Mouse (Mus musculus): ENCODE measurements around the gene Taar7b. TPM values are rescaled to one million over a fixed set of nuclear protein-coding genes. Genes with fewer than 3 reads are reported as not detected.

Gene Taar7b
- not detected for polyA plus RNA-seq (2014; fragmentation: Illumina TruSeq; extraction: RNeasy Lipid Tissue Mini Kit (QIAGEN cat#74804))

DNA sequence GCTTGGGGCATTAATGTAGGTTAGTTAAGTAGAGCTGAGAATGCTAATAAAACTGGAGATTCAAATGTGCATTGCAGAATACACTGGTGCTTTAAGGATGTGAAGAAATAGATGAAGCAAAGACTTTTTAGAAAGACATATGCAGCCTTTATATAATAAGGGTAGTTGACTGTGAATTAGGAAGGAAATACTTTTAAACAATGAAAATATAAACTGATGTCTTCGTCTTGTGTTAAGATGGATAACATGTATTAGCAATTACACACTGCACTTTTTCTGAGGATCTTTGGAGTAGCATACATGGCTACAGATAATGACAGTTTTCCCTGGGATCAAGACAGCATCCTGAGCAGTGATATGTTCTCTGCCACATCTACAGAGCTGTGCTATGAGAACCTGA, at the start of gene Taar7b:
Taar7b (plus strand) TSS at position 301 of the 400 bp plus-strand sequence.

DNA sequence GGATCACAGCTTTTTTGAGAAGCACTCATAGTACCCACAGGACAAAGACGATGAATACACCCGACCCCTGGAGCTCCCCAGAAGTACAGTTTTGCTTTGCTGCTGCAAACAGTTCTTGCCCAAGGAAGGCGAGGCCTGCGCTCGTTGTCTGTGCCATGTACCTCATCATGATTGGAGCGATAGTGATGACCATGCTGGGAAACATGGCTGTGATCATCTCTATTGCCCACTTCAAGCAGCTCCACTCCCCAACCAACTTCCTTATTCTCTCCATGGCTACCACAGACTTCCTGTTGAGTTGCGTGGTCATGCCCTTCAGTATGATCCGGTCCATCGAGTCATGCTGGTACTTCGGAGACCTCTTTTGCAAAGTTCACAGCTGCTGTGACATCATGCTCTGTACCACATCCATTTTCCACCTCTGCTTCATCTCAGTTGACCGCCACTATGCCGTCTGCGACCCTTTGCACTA, 39.3 kb upstream of the Taar7b start, which contains the start of gene Taar4:
Taar4 (plus strand) TSS at position 51 of the 472 bp plus-strand sequence.

DNA sequence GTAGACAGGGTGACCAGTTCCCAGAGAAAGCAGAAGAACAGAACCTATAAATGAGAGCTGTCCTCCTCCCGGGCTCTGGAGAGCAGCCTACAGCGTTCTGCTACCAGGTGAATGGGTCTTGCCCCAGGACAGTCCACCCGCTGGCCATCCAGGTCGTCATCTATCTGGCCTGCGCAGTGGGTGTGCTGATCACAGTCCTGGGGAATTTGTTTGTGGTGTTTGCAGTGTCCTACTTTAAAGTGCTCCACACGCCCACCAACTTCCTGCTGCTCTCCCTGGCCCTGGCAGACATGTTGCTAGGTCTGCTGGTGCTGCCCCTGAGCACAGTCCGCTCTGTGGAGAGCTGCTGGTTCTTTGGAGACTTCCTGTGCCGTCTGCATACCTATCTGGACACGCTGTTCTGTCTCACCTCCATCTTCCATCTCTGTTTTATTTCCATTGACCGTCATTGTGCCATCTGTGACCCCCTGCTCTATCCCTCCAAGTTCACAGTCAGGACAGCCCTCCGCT, 29.0 kb upstream of the Taar7b start, which contains the start of gene Taar5:
Taar5 (plus strand) TSS at position 51 of the 510 bp plus-strand sequence.

DNA sequence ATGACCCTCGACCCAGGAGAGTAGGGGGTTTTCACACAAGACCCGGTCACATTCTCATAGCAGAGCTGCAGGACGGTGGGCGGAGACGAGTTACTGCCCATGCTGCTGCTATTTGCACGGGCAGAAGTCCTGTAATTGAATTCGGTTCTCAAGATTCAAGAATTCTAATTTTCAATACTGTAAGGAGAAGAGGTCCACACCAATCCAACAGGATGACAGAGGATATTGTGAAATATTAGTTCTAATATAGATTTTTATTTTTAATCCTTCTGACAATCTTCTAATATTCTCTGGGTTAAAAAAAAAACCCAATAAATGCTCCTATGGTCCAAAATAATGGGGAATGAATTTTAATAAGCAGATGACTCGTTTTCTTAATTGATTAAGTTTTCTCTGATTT, 14.2 kb upstream of the Taar7b start, which contains the start of gene Taar6:
Taar6 (minus strand) TSS at position 101 of the 400 bp plus-strand sequence.

DNA sequence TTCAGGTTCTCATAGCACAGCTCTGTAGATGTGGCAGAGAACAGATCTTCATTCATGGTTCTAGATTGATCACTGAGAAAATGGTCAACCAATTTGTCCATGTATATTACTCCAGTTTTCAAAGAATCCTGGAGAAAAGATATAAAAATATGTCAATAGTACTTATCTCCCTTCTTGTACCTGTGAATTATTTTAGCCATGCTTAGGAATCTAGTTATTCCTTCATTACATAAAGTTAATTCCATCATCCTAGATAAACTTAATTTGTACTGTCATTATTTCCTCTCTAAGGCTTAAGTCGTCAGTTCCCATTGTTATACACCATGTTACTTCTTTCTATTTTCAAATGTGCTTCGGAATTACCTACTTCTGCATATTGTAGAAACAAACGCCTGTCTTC, 6.4 kb upstream of the Taar7b start, which contains the start of gene Taar7a:
Taar7a (minus strand) TSS at position 101 of the 400 bp plus-strand sequence.

DNA sequence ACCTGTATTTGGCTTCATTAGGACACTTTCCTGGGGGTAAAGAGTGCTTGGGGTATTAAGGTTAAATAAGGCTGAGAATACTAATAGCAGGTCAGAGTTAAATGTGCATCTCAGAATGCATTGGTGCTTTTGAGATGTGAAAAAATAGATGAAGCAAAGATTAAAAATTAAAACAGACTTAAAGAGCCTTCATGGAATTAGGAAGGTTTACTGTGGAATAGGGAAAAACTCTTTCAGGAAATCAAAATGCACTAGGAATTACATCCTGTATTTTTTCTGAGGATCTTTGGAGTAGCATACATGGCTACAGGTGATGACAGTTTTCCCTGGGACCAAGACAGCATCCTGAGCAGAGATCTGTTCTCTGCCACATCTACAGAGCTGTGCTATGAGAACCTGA, 27.2 kb downstream of the Taar7b start, which contains the start of gene Taar7d:
Taar7d (plus strand) TSS at position 301 of the 400 bp plus-strand sequence.

DNA sequence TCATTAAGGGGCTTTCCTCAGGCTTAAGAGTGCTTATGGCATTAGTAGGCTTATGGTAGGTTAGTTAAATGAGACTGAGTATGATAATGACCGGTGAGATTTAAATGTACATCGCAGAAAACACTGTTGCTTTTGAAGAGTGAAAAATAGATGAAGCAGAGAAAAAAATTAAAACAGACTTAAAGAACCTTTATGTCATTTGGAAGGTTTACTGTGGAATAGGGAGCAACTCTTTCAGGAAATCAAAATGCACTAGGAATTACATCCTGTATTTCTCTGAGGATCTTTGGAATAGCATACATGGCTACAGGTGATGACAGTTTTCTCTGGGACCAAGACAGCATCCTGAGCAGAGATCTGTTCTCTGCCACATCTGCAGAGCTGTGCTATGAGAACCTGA, 37.6 kb downstream of the Taar7b start, which contains the start of gene Taar7e:
Taar7e (plus strand) TSS at position 301 of the 400 bp plus-strand sequence.

DNA sequence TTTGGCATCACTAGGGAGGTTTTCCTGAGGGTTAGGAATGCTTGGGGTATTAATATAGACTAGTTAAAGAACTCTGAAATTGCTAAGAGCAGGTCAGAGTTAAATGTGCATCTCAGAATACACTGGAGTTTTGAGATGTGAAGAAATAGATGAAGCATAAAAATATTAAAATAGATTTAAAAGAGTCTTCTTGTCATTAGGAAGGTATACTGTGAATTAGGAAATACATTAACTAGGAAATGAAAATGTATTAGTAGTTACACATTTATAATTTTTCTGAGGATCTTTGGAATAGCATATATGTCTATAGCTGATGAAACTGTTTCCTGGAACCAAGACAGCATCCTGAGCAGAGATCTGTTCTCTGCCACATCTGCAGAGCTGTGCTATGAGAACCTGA, 49.5 kb downstream of the Taar7b start, which contains the start of gene Taar7f:
Taar7f (plus strand) TSS at position 301 of the 400 bp plus-strand sequence.

Other genes with a start within 250 kb of the Taar7b start
- gene Rps12, start 212.7 kb upstream of the Taar7b start, polyA plus RNA-seq (2014; fragmentation: Illumina TruSeq; extraction: RNeasy Lipid Tissue Mini Kit (QIAGEN cat#74804)), result 507 TPM
- 20.2 TPM for gene Slc18b1, start 203.0 kb upstream of the Taar7b start, polyA plus RNA-seq (2014; fragmentation: Illumina TruSeq; extraction: RNeasy Lipid Tissue Mini Kit (QIAGEN cat#74804))
- 0.74 TPM for gene Vnn3, start 148.5 kb upstream of the Taar7b start, polyA plus RNA-seq (2014; fragmentation: Illumina TruSeq; extraction: RNeasy Lipid Tissue Mini Kit (QIAGEN cat#74804))
- gene Vnn1, start 105.3 kb upstream of the Taar7b start, polyA plus RNA-seq (2014; fragmentation: Illumina TruSeq; extraction: RNeasy Lipid Tissue Mini Kit (QIAGEN cat#74804)), result 71.7 TPM
- gene Taar1, start 79.6 kb upstream of the Taar7b start, polyA plus RNA-seq (2014; fragmentation: Illumina TruSeq; extraction: RNeasy Lipid Tissue Mini Kit (QIAGEN cat#74804)), result not detected
- gene Taar2, start 61.4 kb upstream of the Taar7b start, polyA plus RNA-seq (2014; fragmentation: Illumina TruSeq; extraction: RNeasy Lipid Tissue Mini Kit (QIAGEN cat#74804)), result not detected
- gene Taar3, start 50.4 kb upstream of the Taar7b start, polyA plus RNA-seq (2014; fragmentation: Illumina TruSeq; extraction: RNeasy Lipid Tissue Mini Kit (QIAGEN cat#74804)), result not detected
- gene Taar4, start 39.4 kb upstream of the Taar7b start, polyA plus RNA-seq (2014; fragmentation: Illumina TruSeq; extraction: RNeasy Lipid Tissue Mini Kit (QIAGEN cat#74804)), result not detected
- gene Taar5, start 29.2 kb upstream of the Taar7b start, polyA plus RNA-seq (2014; fragmentation: Illumina TruSeq; extraction: RNeasy Lipid Tissue Mini Kit (QIAGEN cat#74804)), result not detected
- not detected for gene Taar6, start 14.3 kb upstream of the Taar7b start, polyA plus RNA-seq (2014; fragmentation: Illumina TruSeq; extraction: RNeasy Lipid Tissue Mini Kit (QIAGEN cat#74804))
- not detected for gene Taar7a, start 6.5 kb upstream of the Taar7b start, polyA plus RNA-seq (2014; fragmentation: Illumina TruSeq; extraction: RNeasy Lipid Tissue Mini Kit (QIAGEN cat#74804))
- not detected for gene Taar7d, start 27.3 kb downstream of the Taar7b start, polyA plus RNA-seq (2014; fragmentation: Illumina TruSeq; extraction: RNeasy Lipid Tissue Mini Kit (QIAGEN cat#74804))
- gene Taar7e, start 37.7 kb downstream of the Taar7b start, polyA plus RNA-seq (2014; fragmentation: Illumina TruSeq; extraction: RNeasy Lipid Tissue Mini Kit (QIAGEN cat#74804)), result not detected
- not detected for gene Taar7f, start 49.6 kb downstream of the Taar7b start, polyA plus RNA-seq (2014; fragmentation: Illumina TruSeq; extraction: RNeasy Lipid Tissue Mini Kit (QIAGEN cat#74804))
- not detected for gene Taar8a, start 76.6 kb downstream of the Taar7b start, polyA plus RNA-seq (2014; fragmentation: Illumina TruSeq; extraction: RNeasy Lipid Tissue Mini Kit (QIAGEN cat#74804))
- not detected for gene Taar8b, start 92.4 kb downstream of the Taar7b start, polyA plus RNA-seq (2014; fragmentation: Illumina TruSeq; extraction: RNeasy Lipid Tissue Mini Kit (QIAGEN cat#74804))
- gene Taar8c, start 102.0 kb downstream of the Taar7b start, polyA plus RNA-seq (2014; fragmentation: Illumina TruSeq; extraction: RNeasy Lipid Tissue Mini Kit (QIAGEN cat#74804)), result not detected
- not detected for gene Taar9, start 109.6 kb downstream of the Taar7b start, polyA plus RNA-seq (2014; fragmentation: Illumina TruSeq; extraction: RNeasy Lipid Tissue Mini Kit (QIAGEN cat#74804))
- 158 TPM for gene Stx7, start 149.4 kb downstream of the Taar7b start, polyA plus RNA-seq (2014; fragmentation: Illumina TruSeq; extraction: RNeasy Lipid Tissue Mini Kit (QIAGEN cat#74804))
- 11.5 TPM for gene Moxd1, start 223.6 kb downstream of the Taar7b start, polyA plus RNA-seq (2014; fragmentation: Illumina TruSeq; extraction: RNeasy Lipid Tissue Mini Kit (QIAGEN cat#74804))